Mouse (Mus musculus): ENCODE data around the gene Upk1b.

GRCm38 (mm10) chr16:38782524-38783067 is 17.5 kb downstream of the Upk1b start:
- TF ChIP-seq CTCF (IDR thresholded peaks at IDR 0.05; ENCODE audit: low read depth): no peak
- no peak for TF ChIP-seq EP300 (IDR thresholded peaks at IDR 0.05; ENCODE audit: low read depth)
